Mouse (Mus musculus) forebrain, embryonic 16.5 days (tissue): ENCODE measurements at regions not wholly inside any gene's neighbourhood (a gene's known extent, or its start where the extent isn't known, plus 50 kb on each side); places are given as distances from the start of the nearest gene placed in this dataset.
"Not testable (repeated sequence)": the region's sequence is repeated elsewhere in the genome, so short reads cannot be mapped to it uniquely, and the experiment has no call there.

Experiments used
- ATAC-seq: fragments of 200-750 bp; cut with Nextera tagmentation; 2 replicates; pipeline ENCODE4 v1.8.0; 2017; ENCODE audit warnings: mild to moderate bottlenecking, moderate library complexity
- H3K27ac ChIP-seq: fragments of 300-500 bp; sonication (generic); 2 replicates; pipeline ENCODE4 v1.5.1; 2014; ENCODE audit warnings: low read length, control low read depth
- H3K27me3 ChIP-seq: fragments of 300-500 bp; sonication (generic); replicated peaks from 2 replicates; pipeline ENCODE4 v1.6.1; 2014; ENCODE audit warnings: low read length; ENCODE audit not compliant: control insufficient read depth, insufficient read depth
- H3K36me3 ChIP-seq: fragments of 300-500 bp; sonication (generic); 2 replicates; pipeline ENCODE4 v1.6.1; 2014; ENCODE audit not compliant: control insufficient read depth, insufficient read depth
- H3K4me1 ChIP-seq: fragments of 300-500 bp; sonication (generic); replicated peaks from 2 replicates; pipeline ENCODE4 v1.6.1; 2014; ENCODE audit warnings: low read length; ENCODE audit not compliant: control insufficient read depth, insufficient read depth
- H3K4me2 ChIP-seq: fragments of 300-500 bp; sonication (generic); 2 replicates; pipeline ENCODE4 v1.6.1; 2014; ENCODE audit warnings: mild to moderate bottlenecking, low read length, control low read depth
- H3K4me3 ChIP-seq: fragments of 300-500 bp; sonication (generic); replicated peaks from 2 replicates; pipeline ENCODE4 v1.5.1; 2014; ENCODE audit warnings: mild to moderate bottlenecking, low read length, control low read depth
- H3K9ac ChIP-seq: fragments of 300-500 bp; sonication (generic); replicated peaks from 2 replicates; pipeline ENCODE4 v1.6.1; 2014; ENCODE audit warnings: low read depth, low read length, control low read depth
- H3K9me3 ChIP-seq: fragments of 300-500 bp; sonication (generic); 2 replicates; pipeline ENCODE4 v1.6.1; 2016; ENCODE audit warnings: low read length; ENCODE audit not compliant: control insufficient read depth
- whole genome bisulfite sequencing: fragments of 180-500 bp; shearing (Covaris S2); extraction: QIAGEN DNeasy Blood & Tissue Kit; methylation state at CpG from one replicate; pipeline ENCODE4 v1.1.7; 2014; 5-methylcytosine and 5-hydroxymethylcytosine counted together

- no peak overlapping the region for H3K4me3 ChIP-seq
- no peaks in the 10 kb centered on the region for H3K9me3 ChIP-seq
- H3K36me3 ChIP-seq: no peaks in the 10 kb centered on the region
- 93% methylated on average over 6 of the region's 6 CpGs for WGBS
- H3K27me3 ChIP-seq: no peaks in the 10 kb centered on the region
- no peak overlapping the region for H3K27ac ChIP-seq
- no peak overlapping the region for H3K9ac ChIP-seq
- H3K4me2 ChIP-seq: no peak overlapping the region
- ATAC-seq: no peak
- no peaks in the 10 kb centered on the region for H3K4me1 ChIP-seq
Observed at GRCm38 (mm10) chr17:7534386-7535059, 149.3 kb upstream of the Unc93a2 start.

- H3K27me3 ChIP-seq: no peaks in the 10 kb centered on the region
- 76% methylated on average over 2 of the region's 2 CpGs for WGBS
- no peaks in the 10 kb centered on the region for H3K36me3 ChIP-seq
- ATAC-seq: no peak
- no peak overlapping the region for H3K27ac ChIP-seq
- H3K4me3 ChIP-seq: no peak overlapping the region
- no peaks in the 10 kb centered on the region for H3K4me1 ChIP-seq
- no peak overlapping the region for H3K9ac ChIP-seq
- no peak overlapping the region for H3K4me2 ChIP-seq
- no peaks in the 10 kb centered on the region for H3K9me3 ChIP-seq
Observed at GRCm38 (mm10) chr17:7533552-7533951, 148.3 kb upstream of the Unc93a2 start.

- Histone ChIP-seq H3K4me1 (no peaks in the 10 kb centered on the region), H3K4me2 (no peak overlapping the region), H3K36me3 (no peaks in the 10 kb centered on the region), H3K27me3 (no peaks in the 10 kb centered on the region), H3K27ac (no peak overlapping the region), H3K9me3 (no peaks in the 10 kb centered on the region), H3K9ac (no peak overlapping the region), H3K4me3 (no peak overlapping the region)
- 89% methylated on average over 3 of the region's 3 CpGs for WGBS
- no peak for ATAC-seq
Observed at GRCm38 (mm10) chr17:7532618-7533017, 147.4 kb upstream of the Unc93a2 start.

GRCm38 (mm10) chr17:7529304-7529703 is 144.0 kb upstream of the Unc93a2 start:
- no peak overlapping the region for H3K9ac ChIP-seq
- ATAC-seq: no peak
- H3K36me3 ChIP-seq: no peaks in the 10 kb centered on the region
- H3K27me3 ChIP-seq: no peaks in the 10 kb centered on the region
- 33% methylated on average over 5 of the region's 5 CpGs for WGBS
- H3K4me3 ChIP-seq: no peak overlapping the region
- no peaks in the 10 kb centered on the region for H3K9me3 ChIP-seq
- no peak overlapping the region for H3K27ac ChIP-seq
- no peaks in the 10 kb centered on the region for H3K4me1 ChIP-seq
- H3K4me2 ChIP-seq: no peak overlapping the region

GRCm38 (mm10) chr17:7527681-7528080 is 142.4 kb upstream of the Unc93a2 start:
- H3K9me3 ChIP-seq: no peaks in the 10 kb centered on the region
- H3K4me1 ChIP-seq: no peaks in the 10 kb centered on the region
- no peaks in the 10 kb centered on the region for H3K27me3 ChIP-seq
- no peak overlapping the region for H3K27ac ChIP-seq
- no peak for ATAC-seq
- WGBS: 77% methylated on average over 3 of the region's 3 CpGs
- no peaks in the 10 kb centered on the region for H3K36me3 ChIP-seq
- H3K4me3 ChIP-seq: no peak overlapping the region
- H3K9ac ChIP-seq: no peak overlapping the region
- no peak overlapping the region for H3K4me2 ChIP-seq

- not testable (repeated sequence) for H3K4me2 ChIP-seq, H3K4me1 ChIP-seq, H3K4me3 ChIP-seq, ATAC-seq, H3K9ac ChIP-seq, H3K9me3 ChIP-seq, H3K27me3 ChIP-seq, H3K36me3 ChIP-seq, H3K27ac ChIP-seq
- 96% methylated on average over 11 of the region's 11 CpGs for WGBS
Observed at GRCm38 (mm10) chr17:7524497-7524896, 139.2 kb upstream of the Unc93a2 start.

GRCm38 (mm10) chr17:7521127-7521526 is 135.9 kb upstream of the Unc93a2 start:
- Histone ChIP-seq H3K27ac (no peak overlapping the region), H3K4me3 (no peak overlapping the region), H3K36me3 (no peaks in the 10 kb centered on the region), H3K9me3 (no peaks in the 10 kb centered on the region), H3K27me3 (no peaks in the 10 kb centered on the region), H3K9ac (no peak overlapping the region), H3K4me1 (peaks cover 5% of the 10 kb centered on the region; the same call in 1 of the 2 replicates), H3K4me2 (no peak overlapping the region)
- WGBS: 59% methylated on average over 10 of the region's 10 CpGs
- ATAC-seq: peak; percentile 52; the same call in 1 of the 2 replicates
